20 mouse cellular contexts compared by ENCODE assay signal in genomic region chr2:149865914-149866435, GRCm38 (mm10). TPM values are rescaled to one million over a fixed set of nuclear protein-coding genes. Genes with fewer than 3 reads are reported as not detected.
A peak's percentile ranks its signal among the peaks of the same experiment; 100 is the strongest.
DNase-seq lines count a peak whose midpoint lies in the region.
"Had no signal": no experiment of that assay in that cellular context is flagged by ENCODE, and none has a peak within 500 bp of the region (broad histone marks: within the 10 kb centered on the region; RNA-seq: fewer than 3 reads in every experiment).

No protein-coding gene starts in this region.

- DNase-seq in heart, adult 11 months = peak; percentile 27
- DNase-seq in heart, adult 9 months (ENCODE audit: low spot score in 2 of 2) = no peak
- DNase-seq in R1 (ENCODE audit: low read depth, low spot score) = peak; percentile 73
- no peak for DNase-seq in gastrocnemius, postnatal 25 days
- no peak for DNase-seq in testis, postnatal 10 days (ENCODE audit: low spot score)
- DNase-seq: adrenal gland, adult 2 months; adrenal gland, postnatal 10 days; adrenal gland, postnatal 25 days; B cell, adult 2 months; cerebellum, adult 11 months; cerebellum, adult 18-20 months; cerebellum, adult 8-10 months; cerebellum, adult 9-11 months; cerebellum, postnatal 14 days; cerebellum, postnatal 36 days; embryo, embryonic 11 days had no signal

RNA-seq across cellular contexts. Expression of gene C530025M09Rik, which starts 35.0 kb away (rescaled TPM):
- not detected for total RNA-seq in gastrocnemius, postnatal 25 days (2021)
- total RNA-seq: adrenal gland, adult 2 months; adrenal gland, postnatal 10 days; adrenal gland, postnatal 25 days; adrenal gland, postnatal 4 days; CH12.LX; common myeloid progenitor, adult 5-6 weeks; G1E had no signal

RNA-seq across cellular contexts. Expression of gene Syndig1, which starts 37.0 kb away (rescaled TPM):
- not detected for total RNA-seq in gastrocnemius, postnatal 25 days (2021)
- total RNA-seq: CH12.LX; common myeloid progenitor, adult 5-6 weeks had no signal

Comparison
In these comparisons a context has a peak if more than half of its experiments do, and no peak if none do; other contexts are left out.
1. DNase-seq: peak in heart, adult 11 months (single experiment) and R1 (single experiment); none in heart, adult 9 months (0 of 2), gastrocnemius, postnatal 25 days (single experiment) and testis, postnatal 10 days (single experiment).